Mouse (Mus musculus): ENCODE results near the gene Hmgcs2.

DNA sequence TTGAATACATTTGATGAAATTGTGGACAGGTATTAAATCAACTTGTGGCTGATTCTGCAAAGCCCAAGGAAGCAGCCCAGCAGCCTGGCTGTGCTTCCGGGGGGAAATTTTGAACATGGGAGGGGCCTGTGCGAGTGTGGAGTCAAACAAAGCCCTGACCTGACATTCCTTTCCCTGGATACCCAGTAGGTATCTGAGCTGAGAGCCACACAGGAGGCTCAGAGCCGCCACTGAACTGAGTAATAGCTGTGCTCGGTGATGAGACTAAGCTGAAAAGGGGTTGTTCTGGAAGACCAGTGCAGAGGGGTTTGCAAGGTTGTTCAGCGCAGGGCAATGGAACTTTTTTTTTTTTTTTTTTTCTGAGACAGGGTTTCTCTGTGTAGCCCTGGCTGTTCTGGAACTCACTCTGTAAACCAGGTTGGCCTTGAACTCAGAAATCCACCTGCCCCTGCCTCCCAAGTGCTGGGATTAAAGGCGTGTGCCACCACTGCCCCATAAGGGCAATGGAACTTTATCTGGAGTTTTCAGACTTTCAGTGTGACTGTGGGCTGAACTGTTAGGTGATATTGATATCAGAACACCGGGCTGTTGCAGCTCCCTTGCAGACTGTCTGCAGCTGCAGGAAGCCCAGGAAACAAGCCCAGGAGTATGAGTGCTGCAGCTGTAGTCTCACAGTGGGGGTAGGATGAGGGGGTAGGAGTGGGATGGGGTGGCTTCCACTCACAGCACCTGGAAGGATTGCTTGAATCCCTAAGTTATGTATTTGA is 33.1 kb upstream of the Hmgcs2 start:
- TF ChIP-seq EP300 (IDR thresholded peaks at IDR 0.05; ENCODE audit: low read depth in 1 of 2, low read length in 2 of 2), result no peak
- no peak for TF ChIP-seq CTCF (IDR thresholded peaks at IDR 0.05 in 2 of 3, conservative IDR thresholded peaks at IDR 0.05 in 1 of 3; ENCODE audit: control insufficient read depth in 1 of 3, insufficient read depth in 1 of 3, low read depth in 2 of 3, low read length in 3 of 3, poor library complexity in 1 of 3, severe bottlenecking in 1 of 3)
- no peak for TF ChIP-seq ZMIZ1 (IDR thresholded peaks at IDR 0.05; ENCODE audit: low read depth, low read length)
- TF ChIP-seq USF1 (IDR thresholded peaks at IDR 0.05; ENCODE audit: low read depth, low read length), result no peak
- no peak for TF ChIP-seq GATA1 (IDR thresholded peaks at IDR 0.05; ENCODE audit: low read depth, low read length)
- no peak for TF ChIP-seq MAX (IDR thresholded peaks at IDR 0.05; ENCODE audit: low read length)
- no peak for TF ChIP-seq ZNF384 (IDR thresholded peaks at IDR 0.05; ENCODE audit: low read depth, low read length)
- no peak for TF ChIP-seq POLR2A (IDR thresholded peaks at IDR 0.05; ENCODE audit: control insufficient read depth in 1 of 2, insufficient read depth in 1 of 2, low read depth in 1 of 2, low read length in 2 of 2, poor library complexity in 1 of 2)
- TF ChIP-seq GABPA (IDR thresholded peaks at IDR 0.05; ENCODE audit: low read depth, low read length), result no peak
- TF ChIP-seq TCF12 (IDR thresholded peaks at IDR 0.05; ENCODE audit: low read depth, low read length), result peak; percentile 57; the same call in 1 of the 2 replicates
- no peak for TF ChIP-seq USF2 (IDR thresholded peaks at IDR 0.05; ENCODE audit: borderline replicate concordance in 1 of 2, insufficient read depth in 1 of 2, low read depth in 1 of 2, low read length in 2 of 2)
- TF ChIP-seq KAT2A (conservative IDR thresholded peaks at IDR 0.05; ENCODE audit: low read depth, low read length), result no peak
- TF ChIP-seq POLR2AphosphoS2 (IDR thresholded peaks at IDR 0.05; ENCODE audit: low read length), result no peak

Data from MEL (cell line).